Mouse (Mus musculus): ENCODE measurements around the gene Endov. TPM values are rescaled to one million over a fixed set of nuclear protein-coding genes. Genes with fewer than 3 reads are reported as not detected.

Endov gene
- polyA plus RNA-seq, 1 experiment = 21.9 TPM

DNA sequence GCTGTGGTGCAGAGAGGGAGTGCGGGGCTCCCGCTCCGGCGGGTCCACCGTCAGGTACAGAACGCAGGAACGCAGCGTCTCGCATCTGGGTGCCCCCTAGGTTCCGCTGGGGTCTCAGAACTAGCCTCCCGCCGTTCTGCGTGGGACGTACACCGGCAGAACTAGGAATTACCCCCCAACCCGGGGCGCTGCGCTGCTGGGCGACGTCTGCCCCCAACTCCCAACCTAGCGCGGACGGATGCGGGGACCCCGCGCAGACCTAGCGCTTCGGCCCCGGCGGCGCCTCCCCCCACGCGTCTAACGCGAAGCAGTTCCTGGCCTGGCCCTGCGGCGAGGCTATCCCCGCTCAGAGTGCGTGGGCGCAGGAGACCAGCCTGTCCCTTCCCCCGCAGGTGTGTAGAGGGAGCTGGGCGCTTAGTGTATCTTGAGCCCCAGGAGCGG lies 58.2 kb downstream of the Endov start:
- H3K4me3 ChIP-seq (replicated peaks; ENCODE audit: extremely low read depth, low read depth, low read length) = peak overlapping the region; percentile 20
- TF ChIP-seq CTCF (IDR thresholded peaks at IDR 0.05; ENCODE audit: insufficient read depth, low read length) (no peak), POLR2A (IDR thresholded peaks at IDR 0.05; ENCODE audit: borderline replicate concordance, extremely low read depth, low read depth, low read length) (no peak)
- peaks cover 16% of the 10 kb centered on the region for H3K4me1 ChIP-seq (ENCODE audit: control insufficient read depth, insufficient read depth, low read length)

DNA sequence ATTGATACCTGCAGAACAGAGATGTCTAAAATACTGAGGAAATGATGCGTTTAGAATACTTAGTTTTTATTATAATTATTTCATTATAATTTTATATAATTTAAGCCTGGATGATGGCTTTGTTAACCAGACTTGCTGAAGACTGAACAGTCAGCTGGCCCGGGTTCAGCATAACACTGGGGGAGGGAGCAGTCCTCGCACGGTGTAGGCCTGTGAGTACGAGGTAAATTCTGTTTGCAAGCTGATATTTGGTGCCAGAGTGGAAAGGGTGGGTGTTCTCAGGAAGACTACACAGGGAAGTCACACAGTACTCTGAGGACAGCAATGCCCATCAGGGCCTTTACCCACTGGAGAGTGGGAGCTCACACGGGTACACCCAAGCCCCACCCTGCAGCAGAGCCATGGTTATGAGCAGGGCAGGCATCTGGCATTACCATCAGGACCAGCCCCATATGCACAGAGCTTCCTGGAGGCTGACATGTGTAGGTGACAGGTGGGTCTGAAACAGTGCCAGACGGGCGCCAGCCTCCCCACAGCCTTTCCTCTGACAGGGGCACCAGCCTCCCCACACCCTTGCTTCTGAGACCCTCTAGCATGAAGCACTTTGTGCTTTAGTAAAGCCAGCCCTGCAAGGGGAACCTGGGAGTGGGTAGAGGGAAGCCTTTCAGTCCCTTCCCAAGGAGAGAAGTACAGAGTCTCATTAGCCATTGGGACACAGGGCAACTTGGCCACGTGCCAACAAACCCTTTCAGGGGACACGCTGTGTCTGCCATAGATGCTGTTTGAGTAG lies 59.6 kb downstream of the Endov start:
- Histone ChIP-seq H3K4me1 (ENCODE audit: control insufficient read depth, insufficient read depth, low read length) (peaks cover 19% of the 10 kb centered on the region), H3K4me3 (replicated peaks; ENCODE audit: extremely low read depth, low read depth, low read length) (no peak overlapping the region)
- TF ChIP-seq POLR2A (IDR thresholded peaks at IDR 0.05; ENCODE audit: borderline replicate concordance, extremely low read depth, low read depth, low read length) (no peak), CTCF (IDR thresholded peaks at IDR 0.05; ENCODE audit: insufficient read depth, low read length) (no peak)
- WGBS = 67% methylated on average over 10 of the region's 10 CpGs
- DNase-seq = no peak

More for the DNA sequence above, 58.2 kb downstream of the Endov start:
- DNase-seq = no peak
- 3% methylated on average over 43 of the region's 43 CpGs for WGBS

DNA sequence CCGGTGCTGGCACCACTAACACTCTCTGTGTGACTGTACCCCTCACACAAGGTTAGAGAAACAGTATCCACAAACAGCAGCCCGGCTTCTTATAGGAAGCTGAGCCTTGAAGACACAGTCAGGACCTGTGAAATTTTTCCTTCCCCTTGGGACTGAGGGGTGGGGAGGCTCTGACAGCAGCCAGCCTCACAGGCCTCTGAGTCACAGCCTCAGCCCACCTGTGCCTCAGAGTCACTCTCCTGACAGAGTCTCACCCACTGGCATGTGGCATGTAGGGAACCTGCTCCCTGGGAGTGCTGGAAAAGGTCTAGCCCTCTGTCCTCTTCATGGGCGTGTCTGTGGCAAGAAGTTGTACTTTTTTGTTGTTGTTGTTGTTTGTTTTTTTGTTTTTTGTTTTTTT lies 60.3 kb downstream of the Endov start:
- peaks cover 19% of the 10 kb centered on the region for H3K4me1 ChIP-seq (ENCODE audit: control insufficient read depth, insufficient read depth, low read length)
- TF ChIP-seq POLR2A (IDR thresholded peaks at IDR 0.05; ENCODE audit: borderline replicate concordance, extremely low read depth, low read depth, low read length) = no peak
- no peak for TF ChIP-seq CTCF (IDR thresholded peaks at IDR 0.05; ENCODE audit: insufficient read depth, low read length)

DNA sequence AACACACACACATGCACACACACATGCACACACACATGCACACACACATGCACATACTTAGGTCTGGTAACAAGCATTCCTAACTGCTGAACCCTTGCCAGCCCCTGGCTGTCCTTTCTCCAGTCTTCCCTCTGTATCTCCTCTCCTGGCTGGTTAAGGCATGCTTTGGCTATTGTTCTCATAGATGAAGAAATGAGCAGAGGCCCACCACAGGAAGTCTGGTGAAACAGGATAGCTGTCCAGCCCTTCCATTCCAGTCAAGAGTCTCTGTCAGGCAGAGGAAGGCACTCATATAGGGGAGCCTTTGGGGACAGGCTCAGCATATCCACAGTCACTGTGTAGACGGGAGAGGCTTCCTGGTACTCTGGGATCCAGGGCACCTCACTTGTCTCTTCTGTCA lies 61.2 kb downstream of the Endov start:
- 17% methylated on average over 1 of the region's 1 CpGs for whole genome bisulfite sequencing
- TF ChIP-seq CTCF (IDR thresholded peaks at IDR 0.05; ENCODE audit: insufficient read depth, low read length) = no peak
- TF ChIP-seq POLR2A (IDR thresholded peaks at IDR 0.05; ENCODE audit: borderline replicate concordance, extremely low read depth, low read depth, low read length) = no peak
- H3K4me1 ChIP-seq (ENCODE audit: control insufficient read depth, insufficient read depth, low read length) = peaks cover 19% of the 10 kb centered on the region
- no peak for DNase-seq
- H3K4me3 ChIP-seq (replicated peaks; ENCODE audit: extremely low read depth, low read depth, low read length) = no peak overlapping the region

More for the DNA sequence above, 60.3 kb downstream of the Endov start:
- 72% methylated on average over 3 of the region's 3 CpGs for WGBS
- no peak overlapping the region for H3K4me3 ChIP-seq (replicated peaks; ENCODE audit: extremely low read depth, low read depth, low read length)
- no peak for DNase-seq

DNA sequence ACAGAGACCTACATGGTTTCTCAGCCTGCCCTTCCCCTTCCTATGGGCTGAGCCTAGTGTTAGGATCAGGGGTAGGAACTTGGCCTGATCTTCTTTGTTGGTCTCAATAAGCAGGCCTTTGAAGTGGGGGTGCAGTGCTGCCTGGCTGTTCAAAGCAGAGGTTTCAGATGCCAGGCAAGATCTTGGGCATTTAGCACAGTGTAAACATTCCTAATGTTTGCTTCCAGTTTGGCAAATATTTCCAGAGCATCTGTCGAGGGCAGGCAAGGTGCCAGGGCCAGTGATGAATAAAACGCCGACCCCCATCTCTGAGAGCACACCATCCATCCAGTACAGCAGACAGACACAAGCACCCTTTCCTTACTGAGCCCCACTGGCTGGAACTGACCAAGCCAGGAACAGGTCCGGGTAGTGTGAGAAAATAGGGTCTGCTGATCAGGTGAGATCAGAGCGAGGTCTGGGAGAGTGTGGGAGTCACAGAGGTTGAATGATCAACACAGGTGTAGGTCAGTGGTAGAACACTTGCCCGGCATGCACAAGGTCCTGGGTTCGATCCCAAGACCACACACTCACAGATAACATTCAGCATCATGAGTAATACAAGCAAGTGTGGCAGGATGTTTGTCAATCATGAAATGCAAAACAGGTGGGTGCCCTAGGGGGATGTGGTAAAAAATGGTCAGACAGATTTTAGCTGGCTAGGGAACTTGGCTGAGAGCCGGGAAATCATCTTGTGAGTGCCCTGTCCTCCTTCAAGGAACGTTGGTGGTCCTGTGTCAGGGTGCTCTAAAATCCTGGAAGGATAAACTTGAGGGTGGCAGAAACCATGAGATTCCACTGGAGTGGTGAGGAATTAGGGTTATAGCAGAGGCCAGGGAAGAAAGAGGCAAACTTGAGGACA lies 62.0 kb downstream of the Endov start:
- 47% methylated on average over 9 of the region's 9 CpGs for WGBS
- Histone ChIP-seq H3K4me3 (replicated peaks; ENCODE audit: extremely low read depth, low read depth, low read length) (no peak overlapping the region), H3K4me1 (ENCODE audit: control insufficient read depth, insufficient read depth, low read length) (peaks cover 16% of the 10 kb centered on the region)
- DNase-seq = no peak
- no peak for TF ChIP-seq POLR2A (IDR thresholded peaks at IDR 0.05; ENCODE audit: borderline replicate concordance, extremely low read depth, low read depth, low read length)
- TF ChIP-seq CTCF (IDR thresholded peaks at IDR 0.05; ENCODE audit: insufficient read depth, low read length) = no peak

DNA sequence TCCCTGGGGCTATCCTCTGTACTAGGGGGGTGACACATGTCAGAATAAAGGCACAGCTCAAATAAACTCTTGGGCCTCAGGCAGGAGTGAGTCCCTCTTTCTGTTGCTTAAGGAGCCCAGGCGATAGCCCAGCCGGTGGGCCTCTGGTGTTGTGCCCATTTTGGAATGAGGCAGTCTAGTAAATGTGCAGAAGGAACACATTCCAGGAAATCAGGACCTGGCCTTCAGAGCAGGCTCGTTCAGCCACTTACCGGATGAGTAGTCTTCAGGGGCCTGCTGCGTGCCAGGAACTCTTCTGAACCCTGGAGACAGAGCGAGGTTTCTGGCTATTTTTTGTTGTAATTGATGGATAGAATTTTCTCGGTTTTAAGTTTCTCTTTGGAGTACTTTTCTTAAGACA lies 63.6 kb downstream of the Endov start:
- WGBS = 66% methylated on average over 7 of the region's 7 CpGs
- no peak for DNase-seq
- no peak for TF ChIP-seq POLR2A (IDR thresholded peaks at IDR 0.05; ENCODE audit: borderline replicate concordance, extremely low read depth, low read depth, low read length)

DNA sequence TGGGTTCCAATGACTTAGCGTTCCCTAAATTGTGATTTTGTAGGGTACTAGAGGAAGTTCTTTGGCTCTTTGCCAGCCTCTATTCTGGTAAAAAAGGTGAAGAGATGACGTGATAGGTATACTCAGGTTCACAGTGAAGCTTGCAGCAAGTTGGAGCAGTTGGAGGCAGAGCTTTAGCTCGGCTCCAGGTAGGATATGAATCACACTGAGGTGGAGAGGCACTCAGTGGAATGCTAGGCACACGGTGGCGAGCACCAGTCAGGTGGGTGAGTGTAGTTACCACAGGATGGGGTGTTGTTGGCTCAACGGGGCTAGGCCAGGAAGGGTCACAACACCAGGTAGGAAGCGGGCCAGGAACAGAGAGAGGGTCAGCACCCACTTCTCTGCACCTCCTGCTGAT lies 64.0 kb downstream of the Endov start:
- DNase-seq = no peak
- TF ChIP-seq CTCF (IDR thresholded peaks at IDR 0.05; ENCODE audit: insufficient read depth, low read length) (no peak), POLR2A (IDR thresholded peaks at IDR 0.05; ENCODE audit: borderline replicate concordance, extremely low read depth, low read depth, low read length) (no peak)
- H3K4me1 ChIP-seq (ENCODE audit: control insufficient read depth, insufficient read depth, low read length) = peaks cover 10% of the 10 kb centered on the region
- no peak overlapping the region for H3K4me3 ChIP-seq (replicated peaks; ENCODE audit: extremely low read depth, low read depth, low read length)
- WGBS = 66% methylated on average over 7 of the region's 7 CpGs

More for the DNA sequence above, 63.6 kb downstream of the Endov start:
- H3K4me3 ChIP-seq (replicated peaks; ENCODE audit: extremely low read depth, low read depth, low read length) = no peak overlapping the region
- peaks cover 10% of the 10 kb centered on the region for H3K4me1 ChIP-seq (ENCODE audit: control insufficient read depth, insufficient read depth, low read length)

DNA sequence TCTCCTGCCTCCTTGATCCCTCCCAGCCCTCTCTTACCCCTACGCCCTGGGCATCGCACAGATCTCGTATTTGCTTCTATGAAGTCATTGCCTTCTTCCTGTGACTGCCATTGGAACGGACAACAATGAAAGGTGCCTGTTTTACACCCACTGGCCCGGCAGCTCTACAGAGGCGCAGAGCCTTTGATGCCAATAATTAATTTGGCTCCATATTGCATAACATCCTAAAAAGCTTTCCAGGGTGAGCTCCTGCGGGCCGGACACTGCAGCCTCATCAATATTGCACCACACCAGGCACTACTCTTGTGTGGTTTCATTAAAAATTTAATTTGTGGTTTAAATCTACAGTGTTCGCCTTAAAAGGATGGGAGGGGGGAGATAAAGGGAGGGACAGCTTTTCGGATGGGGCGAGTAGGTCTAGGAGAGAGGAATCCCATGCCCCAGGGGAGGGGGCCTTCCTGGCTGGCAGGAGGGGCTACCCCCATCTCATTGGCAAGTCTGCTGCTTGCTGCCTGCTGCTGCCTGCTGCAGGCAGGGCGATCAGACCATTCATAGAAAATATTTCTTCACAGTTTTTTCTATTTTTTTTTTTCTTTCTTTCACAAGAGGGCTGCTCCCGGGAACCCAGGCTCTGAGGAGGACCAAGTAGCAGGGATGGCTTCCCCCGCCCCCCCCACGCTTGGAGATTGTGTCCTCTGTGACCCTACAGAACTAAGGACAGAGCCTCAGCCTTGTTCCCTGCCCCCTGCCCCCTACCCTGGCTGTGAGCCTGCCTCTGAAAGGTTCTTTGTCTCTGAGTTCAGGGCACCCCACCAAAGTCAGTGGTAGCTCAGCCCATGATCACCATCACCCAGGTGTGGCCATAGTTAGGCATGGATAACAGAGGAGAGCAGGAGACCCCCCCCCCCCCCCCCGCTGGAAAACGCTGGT lies 67.1 kb downstream of the Endov start:
- 0 out of 2 replicates have a peak, but pooled peaks cover 3% of the 10 kb centered on the region for H3K4me1 ChIP-seq (ENCODE audit: control insufficient read depth, insufficient read depth, low read length)
- H3K4me3 ChIP-seq (replicated peaks; ENCODE audit: extremely low read depth, low read depth, low read length) = no peak overlapping the region
- TF ChIP-seq CTCF (IDR thresholded peaks at IDR 0.05; ENCODE audit: insufficient read depth, low read length) (no peak), POLR2A (IDR thresholded peaks at IDR 0.05; ENCODE audit: borderline replicate concordance, extremely low read depth, low read depth, low read length) (no peak)
- WGBS = 41% methylated on average over 17 of the region's 17 CpGs
- no peak for DNase-seq

Data from lung, adult 2 months (tissue).